Mouse (Mus musculus): Measurements from ENCODE around the gene Cyp46a1.

Cyp46a1 gene

GRCm38 (mm10) chr12:108399191-108399590 is 65.0 kb downstream of the Cyp46a1 start:
- DNase-seq (ENCODE audit: extremely low spot score), result no peak

- DNase-seq (ENCODE audit: extremely low spot score), result no peak
Measured at GRCm38 (mm10) chr12:108400951-108401350, 66.8 kb downstream of the Cyp46a1 start.

- no peak for DNase-seq (ENCODE audit: extremely low spot score)
Measured at GRCm38 (mm10) chr12:108403957-108404356, 69.8 kb downstream of the Cyp46a1 start.

GRCm38 (mm10) chr12:108409100-108409499 is 74.9 kb downstream of the Cyp46a1 start:
- no peak for DNase-seq (ENCODE audit: extremely low spot score)

- DNase-seq (ENCODE audit: extremely low spot score), result no peak
Measured at GRCm38 (mm10) chr12:108410416-108411208, 76.4 kb downstream of the Cyp46a1 start.
